Mouse (Mus musculus) spleen, adult 2 months (tissue): Measurements from ENCODE around the gene Apobec3.

Experiments used
- CTCF ChIP-seq: fragments of 200-500 bp; IDR thresholded peaks from 2 replicates; pipeline ENCODE4 v1.5.1; 2011; ENCODE audit warnings: mild to moderate bottlenecking, inconsistent platforms; ENCODE audit not compliant: insufficient read depth, insufficient read length, insufficient replicate concordance; ENCODE audit errors: extremely low read depth
- POLR2A ChIP-seq: fragments of 200-500 bp; IDR thresholded peaks from 2 replicates; pipeline ENCODE4 v1.6.1; 2011; ENCODE audit warnings: low read depth, low read length, inconsistent platforms

DNA sequence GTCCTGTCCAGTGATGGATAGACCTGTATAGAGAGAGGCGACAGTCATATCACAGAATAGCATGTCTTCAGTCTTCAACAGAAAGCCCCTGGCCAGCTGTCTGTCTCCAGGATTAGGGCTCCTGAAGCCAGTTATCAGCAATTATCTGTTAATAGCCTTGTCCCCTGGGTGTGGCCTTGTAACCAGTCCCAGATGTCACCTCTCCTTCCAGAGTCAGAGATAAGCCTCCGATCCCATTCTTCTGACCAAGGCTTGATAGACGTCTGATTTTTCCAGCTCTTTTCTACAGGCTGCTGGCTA lies 2.3 kb downstream of the Apobec3 start:
- TF ChIP-seq POLR2A, result no peak
- no peak for TF ChIP-seq CTCF
